Mouse (Mus musculus) kidney, adult 2 months (tissue): ENCODE results near the gene Taf1b.

ENCODE experiments used
- CTCF ChIP-seq: fragments of 200-500 bp; conservative IDR thresholded peaks from 2 replicates; pipeline ENCODE4 v1.5.1; 2011; ENCODE audit warnings: low read depth, mild to moderate bottlenecking, control low read depth, low read length, moderate library complexity, mixed read lengths; ENCODE audit not compliant: insufficient read depth, insufficient read length
- POLR2A ChIP-seq: fragments of 200-500 bp; IDR thresholded peaks from one replicate; pipeline ENCODE4 v1.6.1; 2011; ENCODE audit warnings: low read depth, low read length, control low read depth

DNA sequence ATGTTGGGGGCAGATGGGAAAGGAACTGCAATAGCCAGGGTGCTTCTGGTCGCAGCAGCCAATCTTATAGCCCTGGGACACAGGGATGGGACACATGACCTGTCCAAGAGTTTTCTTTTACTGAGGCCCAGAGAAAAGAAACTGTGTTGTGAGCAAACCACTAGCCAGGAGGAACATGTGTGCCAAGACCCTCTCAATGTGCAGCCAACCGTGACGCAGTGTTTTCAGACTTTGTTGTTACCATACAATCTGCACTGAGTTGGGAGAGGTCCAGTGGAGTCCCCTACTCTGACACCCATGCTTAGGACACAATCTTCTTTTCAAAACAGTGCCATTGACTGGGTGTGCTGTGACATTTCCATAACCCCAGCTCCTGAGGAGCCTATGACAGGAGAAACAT lies 69.4 kb downstream of the Taf1b start:
- TF ChIP-seq POLR2A (no peak), CTCF (no peak)
